Mouse (Mus musculus): Measurements from ENCODE around the gene Ccdc69. TPM values are rescaled to one million over a fixed set of nuclear protein-coding genes. Genes with fewer than 3 reads are reported as not detected.

Gene Ccdc69
- total and polyA plus RNA-seq, 2 experiments from 2014 or later, result 0.52 to 2.2 TPM

DNA sequence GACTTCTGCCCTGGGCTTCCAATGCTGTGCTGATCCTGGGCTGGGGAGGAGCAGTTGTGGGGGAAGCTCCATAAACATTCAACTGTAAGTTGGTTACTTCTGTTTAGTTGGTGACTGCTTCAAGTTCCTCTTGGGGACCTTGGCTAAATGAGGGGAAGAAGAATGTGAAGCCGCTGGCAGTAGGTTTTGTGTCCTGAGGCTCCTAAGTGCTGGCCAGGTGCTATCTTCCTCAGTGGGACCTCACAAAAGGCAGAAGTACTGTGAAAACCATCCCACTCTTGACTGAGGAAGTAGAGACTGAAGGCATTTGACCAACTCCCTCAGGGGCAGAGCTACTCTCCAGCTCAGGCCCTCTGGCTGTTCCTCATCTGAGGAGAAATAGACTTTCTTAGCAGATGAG lies 28.7 kb upstream of the Ccdc69 start:
- no peak for TF ChIP-seq CTCF (IDR thresholded peaks at IDR 0.05)
- Histone ChIP-seq H3K9ac (replicated peaks; ENCODE audit: low read length, poor library complexity, severe bottlenecking) (no peak overlapping the region), H3K4me3 (ENCODE audit: low read depth, low read length) (no peak overlapping the region), H3K27ac (ENCODE audit: low read depth, low read length) (no peak overlapping the region), H3K4me1 (ENCODE audit: insufficient read depth, low read length) (no peaks in the 10 kb centered on the region), H3K4me2 (ENCODE audit: low read depth, low read length, poor library complexity, severe bottlenecking) (no peak overlapping the region), H3K9me3 (ENCODE audit: low read length) (no peaks in the 10 kb centered on the region), H3K27me3 (ENCODE audit: insufficient read depth, low read length) (no peaks in the 10 kb centered on the region), H3K36me3 (ENCODE audit: insufficient read depth, low read length) (peaks cover 39% of the 10 kb centered on the region)
- DNase-seq (ENCODE audit: low spot score) (no peak), ATAC-seq (ENCODE audit: low FRiP score) (no peak)
- WGBS, result 96% methylated on average over 1 of the region's 1 CpGs

GRCm38 (mm10) chr11:55105389-55105788 lies 27.5 kb upstream of the Ccdc69 start:
- ATAC-seq (ENCODE audit: low FRiP score), result no peak

DNA sequence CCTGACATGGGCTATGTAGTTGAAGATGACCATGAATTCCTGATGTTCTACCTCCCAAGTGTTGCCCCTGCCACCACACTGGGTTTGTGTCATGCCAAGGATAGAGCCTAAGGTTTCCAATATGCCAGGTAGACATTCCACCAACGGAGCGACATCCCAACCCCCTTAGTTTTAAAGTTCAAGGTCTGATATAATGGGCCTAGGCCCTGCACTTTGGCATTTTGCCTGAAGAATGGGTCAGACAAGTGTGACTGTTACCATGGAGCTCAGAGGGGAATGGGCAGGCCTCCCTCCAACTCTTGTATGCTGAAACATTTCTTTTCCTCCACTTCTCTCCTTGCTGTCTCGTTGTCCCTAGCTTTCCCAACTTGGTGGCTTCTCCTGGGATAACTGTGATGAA lies 25.3 kb upstream of the Ccdc69 start:
- no peak overlapping the region for H3K4me2 ChIP-seq (ENCODE audit: low read depth, low read length, poor library complexity, severe bottlenecking)
- H3K4me3 ChIP-seq (ENCODE audit: low read depth, low read length), result no peak overlapping the region
- H3K36me3 ChIP-seq (ENCODE audit: insufficient read depth, low read length), result peaks cover 28% of the 10 kb centered on the region
- H3K27me3 ChIP-seq (ENCODE audit: insufficient read depth, low read length), result no peaks in the 10 kb centered on the region
- no peaks in the 10 kb centered on the region for H3K9me3 ChIP-seq (ENCODE audit: low read length)
- no peak overlapping the region for H3K27ac ChIP-seq (ENCODE audit: low read depth, low read length)
- no peak for ATAC-seq (ENCODE audit: low FRiP score)
- no peak overlapping the region for H3K9ac ChIP-seq (replicated peaks; ENCODE audit: low read length, poor library complexity, severe bottlenecking)
- peaks cover 4% of the 10 kb centered on the region; the same call in 1 of the 2 replicates for H3K4me1 ChIP-seq (ENCODE audit: insufficient read depth, low read length)
- TF ChIP-seq CTCF (IDR thresholded peaks at IDR 0.05), result no peak
- 48% methylated on average over 3 of the region's 3 CpGs for whole genome bisulfite sequencing
- peak; percentile 46 for DNase-seq (ENCODE audit: low spot score)

More at GRCm38 (mm10) chr11:55105389-55105788, 27.5 kb upstream of the Ccdc69 start:
- no peak for DNase-seq (ENCODE audit: low spot score)
- whole genome bisulfite sequencing, result 85% methylated on average over 4 of the region's 4 CpGs
- H3K27me3 ChIP-seq (ENCODE audit: insufficient read depth, low read length), result no peaks in the 10 kb centered on the region
- TF ChIP-seq CTCF (IDR thresholded peaks at IDR 0.05), result no peak
- H3K36me3 ChIP-seq (ENCODE audit: insufficient read depth, low read length), result peaks cover 39% of the 10 kb centered on the region
- H3K27ac ChIP-seq (ENCODE audit: low read depth, low read length), result no peak overlapping the region
- H3K9me3 ChIP-seq (ENCODE audit: low read length), result no peaks in the 10 kb centered on the region
- no peak overlapping the region for H3K9ac ChIP-seq (replicated peaks; ENCODE audit: low read length, poor library complexity, severe bottlenecking)
- H3K4me1 ChIP-seq (ENCODE audit: insufficient read depth, low read length), result no peaks in the 10 kb centered on the region
- no peak overlapping the region for H3K4me3 ChIP-seq (ENCODE audit: low read depth, low read length)
- no peak overlapping the region for H3K4me2 ChIP-seq (ENCODE audit: low read depth, low read length, poor library complexity, severe bottlenecking)

DNA sequence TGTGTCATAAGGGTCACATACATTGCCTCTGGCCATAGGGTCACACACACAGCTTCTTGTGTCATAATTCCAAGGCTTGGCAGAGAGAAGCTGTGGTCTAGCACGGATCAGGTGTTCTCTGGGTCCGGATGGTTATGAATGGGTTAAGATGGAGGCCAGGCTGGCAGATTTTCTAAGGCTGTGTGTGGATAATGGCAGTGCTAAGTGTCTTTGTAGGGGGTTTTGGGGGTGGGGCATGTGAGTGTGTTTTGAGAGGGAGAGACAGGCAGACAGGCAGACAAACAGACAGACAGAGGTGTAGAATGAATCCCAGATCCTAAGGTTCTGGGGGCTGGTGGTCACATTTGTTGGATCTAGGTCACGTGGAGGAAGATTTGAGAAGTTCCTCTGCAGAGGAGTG lies 24.1 kb upstream of the Ccdc69 start:
- TF ChIP-seq CTCF (IDR thresholded peaks at IDR 0.05), result no peak
- 84% methylated on average over 3 of the region's 3 CpGs for WGBS
- H3K4me2 ChIP-seq (ENCODE audit: low read depth, low read length, poor library complexity, severe bottlenecking), result no peak overlapping the region

GRCm38 (mm10) chr11:55099868-55100267 lies 21.9 kb upstream of the Ccdc69 start:
- no peaks in the 10 kb centered on the region for H3K27me3 ChIP-seq (ENCODE audit: insufficient read depth, low read length)
- H3K4me3 ChIP-seq (ENCODE audit: low read depth, low read length), result no peak overlapping the region
- no peak overlapping the region for H3K27ac ChIP-seq (ENCODE audit: low read depth, low read length)
- H3K9ac ChIP-seq (replicated peaks; ENCODE audit: low read length, poor library complexity, severe bottlenecking), result 0 out of 2 replicates have a peak overlapping the region, but pooled peaks have one; percentile 13
- peaks cover 4% of the 10 kb centered on the region; the same call in 1 of the 2 replicates for H3K4me1 ChIP-seq (ENCODE audit: insufficient read depth, low read length)
- H3K9me3 ChIP-seq (ENCODE audit: low read length), result no peaks in the 10 kb centered on the region
- H3K36me3 ChIP-seq (ENCODE audit: insufficient read depth, low read length), result peaks cover 13% of the 10 kb centered on the region; the same call in 1 of the 2 replicates
- 26% methylated on average over 4 of the region's 4 CpGs for WGBS
- no peak for TF ChIP-seq CTCF (IDR thresholded peaks at IDR 0.05)
- ATAC-seq (ENCODE audit: low FRiP score) (no peak), DNase-seq (ENCODE audit: low spot score) (no peak)
- H3K4me2 ChIP-seq (ENCODE audit: low read depth, low read length, poor library complexity, severe bottlenecking), result peak overlapping the region; percentile 20

More for the DNA sequence above, 24.1 kb upstream of the Ccdc69 start:
- Histone ChIP-seq H3K4me1 (ENCODE audit: insufficient read depth, low read length) (peaks cover 4% of the 10 kb centered on the region; the same call in 1 of the 2 replicates), H3K27me3 (ENCODE audit: insufficient read depth, low read length) (no peaks in the 10 kb centered on the region), H3K27ac (ENCODE audit: low read depth, low read length) (no peak overlapping the region), H3K36me3 (ENCODE audit: insufficient read depth, low read length) (peaks cover 23% of the 10 kb centered on the region), H3K9me3 (ENCODE audit: low read length) (no peaks in the 10 kb centered on the region), H3K4me3 (ENCODE audit: low read depth, low read length) (no peak overlapping the region), H3K9ac (replicated peaks; ENCODE audit: low read length, poor library complexity, severe bottlenecking) (no peak overlapping the region)
- ATAC-seq (ENCODE audit: low FRiP score) (no peak), DNase-seq (ENCODE audit: low spot score) (no peak)

- no peak for DNase-seq (ENCODE audit: low spot score)
- 92% methylated on average over 8 of the region's 8 CpGs for WGBS
- Histone ChIP-seq H3K4me2 (ENCODE audit: low read depth, low read length, poor library complexity, severe bottlenecking) (peak overlapping the region; percentile 67), H3K4me1 (ENCODE audit: insufficient read depth, low read length) (peaks cover 4% of the 10 kb centered on the region; the same call in 1 of the 2 replicates), H3K9me3 (ENCODE audit: low read length) (no peaks in the 10 kb centered on the region), H3K36me3 (ENCODE audit: insufficient read depth, low read length) (peaks cover 6% of the 10 kb centered on the region; the same call in 1 of the 2 replicates), H3K4me3 (ENCODE audit: low read depth, low read length) (peak overlapping the region; percentile 61; the same call in 1 of the 2 replicates), H3K9ac (replicated peaks; ENCODE audit: low read length, poor library complexity, severe bottlenecking) (no peak overlapping the region), H3K27me3 (ENCODE audit: insufficient read depth, low read length) (no peaks in the 10 kb centered on the region), H3K27ac (ENCODE audit: low read depth, low read length) (no peak overlapping the region)
- TF ChIP-seq CTCF (IDR thresholded peaks at IDR 0.05), result no peak
- ATAC-seq (ENCODE audit: low FRiP score), result no peak
Measured at GRCm38 (mm10) chr11:55099019-55099771, 21.3 kb upstream of the Ccdc69 start.

Measured in midbrain, postnatal 0 days (tissue).